Mouse (Mus musculus) spleen, adult 2 months (tissue): ENCODE data around the gene Klhdc3. TPM values are rescaled to one million over a fixed set of nuclear protein-coding genes. Genes with fewer than 3 reads are reported as not detected.

ENCODE experiments used
- DNase-seq, 2 experiments: peaks; one replicate each; pipeline versions ENCODE4 v3.0.0 to v3.0.0-alpha.2; 2012 to 2021; ENCODE audit warnings: low spot score in 2 of 2, low read depth in 1 of 2
- H3K27ac ChIP-seq: fragments of 200-500 bp; 2 replicates; pipeline ENCODE4 v1.5.1; 2012; ENCODE audit warnings: low read length, inconsistent platforms; ENCODE audit not compliant: insufficient read depth
- H3K27me3 ChIP-seq: fragments of 200-500 bp; 2 replicates; pipeline ENCODE4 v1.6.1; 2012; ENCODE audit warnings: mild to moderate bottlenecking, moderate library complexity, low read length, inconsistent platforms; ENCODE audit not compliant: control insufficient read depth, insufficient read depth
- H3K36me3 ChIP-seq: fragments of 200-500 bp; 2 replicates; pipeline ENCODE4 v1.6.1; 2012; ENCODE audit warnings: mild to moderate bottlenecking, low read length, inconsistent platforms; ENCODE audit not compliant: control insufficient read depth, insufficient read depth
- H3K4me1 ChIP-seq: fragments of 200-500 bp; 2 replicates; pipeline ENCODE4 v1.6.1; 2011; ENCODE audit warnings: inconsistent platforms; ENCODE audit not compliant: control insufficient read depth, insufficient read depth, insufficient read length
- H3K4me3 ChIP-seq: fragments of 200-500 bp; 2 replicates; pipeline ENCODE4 v1.5.1; 2011; ENCODE audit warnings: mild to moderate bottlenecking, inconsistent platforms; ENCODE audit not compliant: insufficient read depth, insufficient read length; ENCODE audit errors: extremely low read depth
- CTCF ChIP-seq: fragments of 200-500 bp; IDR thresholded peaks from 2 replicates; pipeline ENCODE4 v1.5.1; 2011; ENCODE audit warnings: mild to moderate bottlenecking, inconsistent platforms; ENCODE audit not compliant: insufficient read depth, insufficient read length, insufficient replicate concordance; ENCODE audit errors: extremely low read depth
- POLR2A ChIP-seq: fragments of 200-500 bp; IDR thresholded peaks from 2 replicates; pipeline ENCODE4 v1.6.1; 2011; ENCODE audit warnings: low read depth, low read length, inconsistent platforms
- WGBS: fragments of 180-500 bp; shearing (Covaris S2); methylation state at CpG from one replicate; pipeline ENCODE4 v1.1.7; 2018; 5-methylcytosine and 5-hydroxymethylcytosine counted together
- polyA plus RNA-seq: library from polyadenylated mRNA; depleted of rRNA; stranded (reverse); fragments of >200 nt; gene quantifications from 2 replicates; pipeline ENCODE4 v1.2.3, GENCODE M21; 2012

Gene Klhdc3
- polyA plus RNA-seq, 1 experiment: 57.5 TPM

GRCm38 (mm10) chr17:46690665-46691064 lies 10.0 kb upstream of the Klhdc3 start:
- WGBS: 85% methylated on average over 12 of the region's 12 CpGs
- DNase-seq: no peak
- no peak for TF ChIP-seq CTCF
- TF ChIP-seq POLR2A: no peak
- Histone ChIP-seq H3K4me1 (no peaks in the 10 kb centered on the region), H3K27me3 (no peaks in the 10 kb centered on the region), H3K4me3 (no peak overlapping the region), H3K36me3 (peaks cover 11% of the 10 kb centered on the region), H3K27ac (no peak overlapping the region)

DNA sequence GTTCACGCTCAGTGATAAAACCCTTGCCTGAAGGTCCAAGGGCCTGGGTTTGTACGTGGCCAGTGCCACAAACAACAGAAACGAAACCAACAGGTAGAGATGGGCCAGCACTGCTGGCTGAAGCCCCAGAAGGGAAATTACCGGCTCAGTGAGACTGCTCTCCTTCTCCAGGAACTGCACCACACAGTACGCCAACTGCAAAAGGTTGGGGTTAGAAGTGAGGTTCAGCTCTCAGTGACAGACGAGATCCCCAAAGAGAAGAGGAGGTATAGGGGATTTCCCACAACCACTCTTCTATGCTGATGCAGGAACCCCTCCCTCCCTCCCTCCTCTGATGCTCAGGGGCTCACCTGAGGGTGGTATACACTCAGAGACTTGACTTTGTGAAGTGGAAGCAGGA lies 5.2 kb upstream of the Klhdc3 start:
- TF ChIP-seq POLR2A: no peak
- TF ChIP-seq CTCF: no peak
- Histone ChIP-seq H3K27ac (0 out of 2 replicates have a peak overlapping the region, but pooled peaks have one; percentile 17), H3K4me3 (no peak overlapping the region), H3K4me1 (peaks cover 6% of the 10 kb centered on the region; the same call in 1 of the 2 replicates), H3K27me3 (no peaks in the 10 kb centered on the region), H3K36me3 (peaks cover 19% of the 10 kb centered on the region)
- no peak for DNase-seq
- WGBS: 74% methylated on average over 6 of the region's 6 CpGs

DNA sequence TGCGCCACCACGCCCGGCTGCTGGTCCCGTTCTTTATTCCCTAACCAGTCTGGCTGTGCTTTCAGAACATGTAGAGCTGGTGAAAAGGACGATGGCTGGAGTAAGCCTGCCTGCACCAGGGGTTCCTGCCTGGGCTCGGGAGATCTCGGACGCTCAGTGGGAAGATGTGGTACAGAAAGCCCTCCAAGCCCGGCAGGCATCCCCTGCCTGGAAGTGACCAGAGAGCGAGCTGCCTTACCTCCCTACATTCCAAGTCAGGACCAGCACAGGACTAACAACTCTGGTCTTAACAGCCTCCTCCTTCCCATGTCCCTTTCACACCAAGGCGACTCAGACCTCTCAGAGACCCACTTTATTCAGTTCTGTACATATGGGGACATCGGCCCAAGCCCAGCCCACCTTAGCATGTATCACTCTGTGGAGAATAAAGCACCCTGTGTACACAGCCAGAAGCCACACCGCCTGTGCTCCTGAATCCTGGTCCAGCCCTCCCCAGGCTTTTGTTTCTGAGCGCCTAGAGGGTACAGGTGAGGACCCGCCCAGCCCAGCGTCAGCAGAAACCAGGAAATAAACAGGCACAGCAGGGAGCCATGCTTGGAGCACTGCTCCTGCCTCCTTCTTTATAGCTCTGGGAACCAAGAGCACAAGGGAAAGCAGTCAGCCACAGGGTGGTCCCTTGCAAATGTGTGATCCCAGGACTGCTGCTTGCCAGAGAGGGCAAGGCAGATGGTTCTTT lies 2.1 kb upstream of the Klhdc3 start:
- Histone ChIP-seq H3K36me3 (peaks cover 21% of the 10 kb centered on the region), H3K27ac (no peak overlapping the region), H3K4me3 (no peak overlapping the region), H3K4me1 (peaks cover 8% of the 10 kb centered on the region; the same call in 1 of the 2 replicates), H3K27me3 (no peaks in the 10 kb centered on the region)
- TF ChIP-seq CTCF: no peak
- TF ChIP-seq POLR2A: no peak
- DNase-seq: no peak
- WGBS: 94% methylated on average over 16 of the region's 16 CpGs

DNA sequence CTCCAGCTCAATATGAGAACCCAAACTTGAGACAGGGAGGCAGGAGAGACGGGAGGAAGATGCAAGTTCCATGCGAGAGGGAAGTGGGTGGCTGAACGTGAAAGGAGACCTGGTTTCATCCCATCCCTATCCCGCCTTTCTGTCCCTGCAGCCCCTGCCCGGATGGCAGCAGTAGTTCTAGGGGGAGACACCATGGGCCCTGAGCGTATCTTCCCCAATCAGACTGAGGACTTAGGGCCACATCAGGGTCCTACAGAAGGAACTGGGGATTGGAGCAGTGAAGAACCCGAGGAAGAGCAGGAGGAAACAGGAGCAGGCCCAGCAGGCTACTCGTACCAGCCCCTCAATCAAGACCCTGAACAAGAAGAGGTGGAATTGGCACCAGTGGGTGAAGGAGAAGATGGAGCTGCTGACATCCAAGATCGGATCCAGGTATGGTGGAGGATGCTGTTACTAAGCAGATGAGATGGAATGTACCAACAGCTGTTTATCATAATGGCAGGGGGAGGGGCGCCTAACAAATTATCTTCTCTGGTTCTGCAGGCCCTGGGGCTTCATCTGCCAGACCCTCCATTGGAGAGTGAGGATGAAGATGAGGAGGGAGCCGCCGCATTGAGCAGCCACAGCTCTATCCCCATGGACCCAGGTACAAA lies 878 bp upstream of the Klhdc3 start:
- H3K4me1 ChIP-seq: peaks cover 8% of the 10 kb centered on the region; the same call in 1 of the 2 replicates
- DNase-seq: no peak
- TF ChIP-seq CTCF (no peak), POLR2A (no peak)
- WGBS: 37% methylated on average over 12 of the region's 12 CpGs
- peak overlapping the region; percentile 63 for H3K4me3 ChIP-seq
- peaks cover 27% of the 10 kb centered on the region for H3K36me3 ChIP-seq
- 0 out of 2 replicates have a peak overlapping the region, but pooled peaks have one; percentile 36 for H3K27ac ChIP-seq
- H3K27me3 ChIP-seq: no peaks in the 10 kb centered on the region

GRCm38 (mm10) chr17:46679843-46680759 lies 613 bp downstream of the Klhdc3 start:
- H3K36me3 ChIP-seq: peaks cover 23% of the 10 kb centered on the region
- H3K4me3 ChIP-seq: peak overlapping the region; percentile 66
- TF ChIP-seq CTCF (peak; percentile 8; the same call in 1 of the 2 replicates), POLR2A (no peak)
- WGBS: 2% methylated on average over 34 of the region's 34 CpGs
- DNase-seq: peak in 1 of 2 experiments; percentile 22
- peaks cover 8% of the 10 kb centered on the region; the same call in 1 of the 2 replicates for H3K4me1 ChIP-seq
- no peaks in the 10 kb centered on the region for H3K27me3 ChIP-seq
- H3K27ac ChIP-seq: peak overlapping the region; percentile 77

GRCm38 (mm10) chr17:46678911-46679310 lies 1.8 kb downstream of the Klhdc3 start:
- H3K36me3 ChIP-seq: peaks cover 20% of the 10 kb centered on the region

More at GRCm38 (mm10) chr17:46678911-46679310, 1.8 kb downstream of the Klhdc3 start:
- TF ChIP-seq CTCF (no peak), POLR2A (no peak)
- Histone ChIP-seq H3K4me3 (no peak overlapping the region), H3K4me1 (peaks cover 8% of the 10 kb centered on the region; the same call in 1 of the 2 replicates), H3K27ac (no peak overlapping the region), H3K27me3 (no peaks in the 10 kb centered on the region)
- DNase-seq: no peak
- WGBS: 82% methylated on average over 9 of the region's 9 CpGs
